Comparison of ENCODE assay signal across 7 mouse cellular contexts in the genomic region with DNA sequence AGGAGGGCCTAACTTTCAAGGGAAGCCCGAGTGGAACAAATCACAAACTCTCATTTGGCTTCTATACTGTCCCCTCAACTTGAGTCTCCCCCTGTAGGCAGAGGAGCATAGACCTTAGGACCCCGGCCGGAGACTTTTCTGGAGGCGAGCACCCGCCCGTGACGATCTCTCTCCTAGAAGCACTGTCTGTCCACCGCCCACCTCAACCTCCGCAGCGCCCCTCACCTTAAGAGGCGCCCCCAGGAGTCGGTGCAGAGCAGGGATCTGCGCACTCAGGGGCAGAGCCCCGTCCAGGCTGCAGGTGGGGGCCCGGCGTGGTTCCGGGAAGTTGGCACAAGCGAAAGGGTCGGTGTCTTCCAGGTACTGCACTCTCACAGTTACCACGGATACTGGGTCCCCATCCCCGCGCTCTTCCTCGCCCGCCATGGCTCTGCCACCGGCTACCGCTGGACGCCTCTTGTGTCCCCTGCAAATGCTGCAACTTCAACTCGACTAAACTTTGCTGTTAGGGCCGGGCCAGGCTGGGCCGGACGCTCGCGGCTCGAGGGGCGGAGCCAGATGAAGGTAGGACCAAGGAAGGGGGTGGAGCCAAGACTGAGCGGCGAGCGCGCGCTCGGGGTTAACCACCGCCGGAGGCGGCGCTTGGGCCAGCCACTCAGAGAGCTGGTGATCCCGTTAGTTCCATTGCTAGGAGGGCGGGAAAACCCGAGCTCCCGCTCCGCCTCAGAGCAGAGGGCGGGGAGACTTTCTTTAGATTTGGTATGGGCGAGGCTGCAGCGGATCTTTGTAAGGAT. TPM values are rescaled to one million over a fixed set of nuclear protein-coding genes. Genes with fewer than 3 reads are reported as not detected.
DNase-seq lines count a peak whose midpoint lies in the region; ATAC-seq lines count a peak whose summit lies in the region.

A gene (minus strand): TSS at position 526 of the 794 bp plus-strand sequence.

- DNase-seq in adrenal gland, postnatal 10 days, result peak; percentile 96
- peak; percentile 94 for DNase-seq in embryo, embryonic 9.5 days (ENCODE audit: extremely low spot score)
- DNase-seq in gastrocnemius, postnatal 4 days (ENCODE audit: low spot score in 2 of 2), result peak; percentile 83 to 92
- peak; percentile 94 for DNase-seq in limb, embryonic 10.5 days (ENCODE audit: low spot score)
- DNase-seq in spleen, adult 12 weeks (ENCODE audit: low spot score), result peak; percentile 82

- ATAC-seq in intestine, embryonic 16.5 days, result peak; percentile 90
- peak; percentile 84 for ATAC-seq in midbrain, embryonic 13.5 days

- peaks cover 42% of the 10 kb centered on the region for H3K4me1 ChIP-seq in intestine, embryonic 16.5 days (ENCODE audit: control insufficient read depth, insufficient read depth, low read length)
- peaks cover 50% of the 10 kb centered on the region for H3K4me1 ChIP-seq in limb, embryonic 10.5 days
- peaks cover 37% of the 10 kb centered on the region for H3K4me1 ChIP-seq in midbrain, embryonic 13.5 days (replicated peaks)

- H3K27ac ChIP-seq in intestine, embryonic 16.5 days (ENCODE audit: low read length), result peak within 1 kb of the TSS; percentile 84
- peak within 1 kb of the TSS; percentile 88 for H3K27ac ChIP-seq in limb, embryonic 10.5 days
- peak within 1 kb of the TSS; percentile 48 for H3K27ac ChIP-seq in midbrain, embryonic 13.5 days

- H3K36me3 ChIP-seq in intestine, embryonic 16.5 days (ENCODE audit: control insufficient read depth, insufficient read depth, low read length), result no peaks in the 10 kb centered on the region
- no peaks in the 10 kb centered on the region for H3K36me3 ChIP-seq in limb, embryonic 10.5 days
- H3K36me3 ChIP-seq in midbrain, embryonic 13.5 days, result no peaks in the 10 kb centered on the region

- WGBS in intestine, embryonic 16.5 days, result under 1% methylated on average over 53 of the region's 53 CpGs
- 0% methylated on average over 53 of the region's 53 CpGs for WGBS in limb, embryonic 10.5 days
- WGBS in midbrain, embryonic 13.5 days, result under 1% methylated on average over 53 of the region's 53 CpGs

- H3K9me3 ChIP-seq in intestine, embryonic 16.5 days (ENCODE audit: control insufficient read depth, low read length), result no peaks in the 10 kb centered on the region
- H3K9me3 ChIP-seq in limb, embryonic 10.5 days (replicated peaks), result no peaks in the 10 kb centered on the region
- no peaks in the 10 kb centered on the region for H3K9me3 ChIP-seq in midbrain, embryonic 13.5 days

- peaks cover 12% of the 10 kb centered on the region; the same call in 1 of the 2 replicates for H3K27me3 ChIP-seq in intestine, embryonic 16.5 days (replicated peaks; ENCODE audit: control insufficient read depth, insufficient read depth, low read length)
- H3K27me3 ChIP-seq in limb, embryonic 10.5 days (ENCODE audit: low read depth, poor library complexity, severe bottlenecking), result 0 out of 2 replicates have a peak, but pooled peaks cover 6% of the 10 kb centered on the region
- peaks cover 19% of the 10 kb centered on the region for H3K27me3 ChIP-seq in midbrain, embryonic 13.5 days

- peak within 1 kb of the TSS; percentile 72 for H3K4me3 ChIP-seq in intestine, embryonic 16.5 days (ENCODE audit: low read length)
- H3K4me3 ChIP-seq in limb, embryonic 10.5 days, result peak within 1 kb of the TSS; percentile 74
- H3K4me3 ChIP-seq in midbrain, embryonic 13.5 days (replicated peaks), result peak within 1 kb of the TSS; percentile 56

- peak within 1 kb of the TSS; percentile 80 for H3K9ac ChIP-seq in intestine, embryonic 16.5 days (ENCODE audit: low read depth, low read length)
- H3K9ac ChIP-seq in midbrain, embryonic 13.5 days (replicated peaks), result peak within 1 kb of the TSS; percentile 75

- H3K4me2 ChIP-seq in intestine, embryonic 16.5 days (ENCODE audit: low read depth, low read length), result peak within 1 kb of the TSS; percentile 97
- peak within 1 kb of the TSS; percentile 95 for H3K4me2 ChIP-seq in midbrain, embryonic 13.5 days (replicated peaks)

RNA-seq across cellular contexts. Expression of the gene that starts here (rescaled TPM):
- 10 to 100 TPM; 11.9 to 16.5 TPM for total RNA-seq in adrenal gland, postnatal 10 days (2021)
- 10 to 100 TPM; 12.4 to 14.2 TPM for total RNA-seq in gastrocnemius, postnatal 4 days (2021)
- polyA plus RNA-seq in intestine, embryonic 16.5 days (2015; fragmentation: Nextera tagmentation; extraction: Ambion mirVana), result 1.4 and 1.8 TPM in 2 replicates
- polyA plus RNA-seq in limb, embryonic 10.5 days (2016; fragmentation: Nextera tagmentation; extraction: Ambion mirVana), result 2.2 TPM in 2 replicates
- polyA plus RNA-seq in midbrain, embryonic 13.5 days (2015; fragmentation: Nextera tagmentation; extraction: Ambion mirVana), result 0.53 and 0.57 TPM in 2 replicates

Comparison
In these comparisons a context has a peak if more than half of its experiments do, and no peak if none do; other contexts are left out.
1. Peak in every context shown above with its lines: DNase-seq, ATAC-seq, H3K4me3 ChIP-seq and H3K27ac ChIP-seq.
2. Peak in ATAC-seq, H3K4me3 ChIP-seq, H3K27ac ChIP-seq, H3K9ac ChIP-seq and H3K4me2 ChIP-seq in midbrain, embryonic 13.5 days; RNA of the gene not detected or under 1 TPM.